In genomic region chr15:23708609-23709008, GRCm38 (mm10) we compare ENCODE assay signal across 11 mouse cellular contexts.
A peak's percentile ranks its signal among the peaks of the same experiment; 100 is the strongest.
DNase-seq lines count a peak whose midpoint lies in the region.
"Had no signal": no experiment of that assay in that cellular context is flagged by ENCODE, and none has a peak within 500 bp of the region (broad histone marks: within the 10 kb centered on the region; RNA-seq: fewer than 3 reads in every experiment).

No protein-coding gene starts in this region.

- peak; percentile 21 to 39 for DNase-seq in cerebellum, adult 18-20 months
- DNase-seq in cerebellum, postnatal 36 days, result no peak
- DNase-seq in cerebellum, adult 9-10 months, result peak; percentile 88
- DNase-seq in cerebellum, adult 11-12 months, result no peak
- peak; percentile 37 for DNase-seq in cerebellum, adult 9-11 months
- DNase-seq in frontal cortex, adult 2 months (ENCODE audit: extremely low spot score in 1 of 2, low spot score in 1 of 2), result no peak
- DNase-seq: adrenal gland, adult 2 months; adrenal gland, postnatal 10 days; adrenal gland, postnatal 25 days; forebrain, postnatal 0 days; gastrocnemius, adult 2 months had no signal

Comparison
In these comparisons a context has a peak if more than half of its experiments do, and no peak if none do; other contexts are left out.
1. DNase-seq: peak in cerebellum, adult 18-20 months (2 of 2), cerebellum, adult 9-10 months (single experiment) and cerebellum, adult 9-11 months (single experiment); none in cerebellum, postnatal 36 days (0 of 2), cerebellum, adult 11-12 months (single experiment) and frontal cortex, adult 2 months (0 of 2).